Mouse (Mus musculus): ENCODE measurements around the gene Icosl. TPM values are rescaled to one million over a fixed set of nuclear protein-coding genes. Genes with fewer than 3 reads are reported as not detected.

The Icosl gene
- total and polyA plus RNA-seq, 3 experiments = 0.64 to 1.5 (median 1.3) TPM

DNA sequence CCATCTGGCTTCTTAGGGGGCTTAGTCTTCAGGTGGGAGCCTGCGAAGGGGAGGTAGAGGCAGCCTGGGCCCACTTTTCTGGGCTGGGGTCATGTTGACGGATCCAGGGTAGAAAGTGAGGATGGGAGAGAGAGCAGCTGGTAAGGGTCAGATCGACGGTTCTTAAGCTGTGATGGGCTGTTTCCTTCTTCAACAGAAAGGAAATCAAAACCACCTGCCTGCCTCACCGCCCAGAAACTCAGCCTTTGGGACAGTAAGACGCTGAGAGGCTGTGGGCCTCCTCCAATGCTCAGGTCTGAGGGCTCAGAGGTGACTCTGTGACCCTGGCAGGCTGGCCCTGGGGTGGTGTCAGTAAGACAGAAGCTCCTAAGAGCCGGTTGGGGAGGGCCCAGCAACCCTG lies 27.0 kb upstream of the Icosl start:
- Histone ChIP-seq H3K9ac (ENCODE audit: insufficient read depth, low read depth) (no peak overlapping the region), H3K27ac (ENCODE audit: insufficient read depth, low read depth) (no peak overlapping the region), H3K4me1 (ENCODE audit: control insufficient read depth in 1 of 2, insufficient read depth in 2 of 2) (peaks cover 14 to 46% of the 10 kb centered on the region in 2 experiments), H3K4me3 (replicated peaks in 1 of 3; ENCODE audit: low read depth in 2 of 3, low read length in 2 of 3, poor library complexity in 1 of 3) (no peak overlapping the region), H3K36me3 (replicated peaks in 1 of 2; ENCODE audit: control insufficient read depth in 1 of 2, insufficient read depth in 1 of 2, low read length in 1 of 2) (no peaks in the 10 kb centered on the region), H3K79me2 (replicated peaks; ENCODE audit: control insufficient read depth, extremely low read depth, insufficient read depth, poor library complexity, severe bottlenecking) (no peaks in the 10 kb centered on the region), H3K4me2 (ENCODE audit: insufficient read depth, low read depth, poor library complexity, severe bottlenecking) (no peak overlapping the region), H3K27me3 (replicated peaks) (peaks cover 33% of the 10 kb centered on the region), H3K9me3 (replicated peaks; ENCODE audit: low read length) (no peaks in the 10 kb centered on the region)
- dilution Hi-C loops (cut with MboI; ENCODE audit: extremely low pct_ligation_motif_present, extremely low pct_unique_long_range_greater_than_20kb, low sequenced_read_pairs) = no loop called here
- in situ Hi-C loops (cut with MboI; ENCODE audit: low pct_ligation_motif_present, low pct_unique_long_range_greater_than_20kb, low sequenced_read_pairs) = loop anchor here (25.0 kb wide), 1 partner anchor 345 kb away; no protein-coding TSS in a partner anchor
- no peak for TF ChIP-seq USF2 (conservative IDR thresholded peaks at IDR 0.05; ENCODE audit: low read depth, low read length)
- no peak for TF ChIP-seq SMC3 (IDR thresholded peaks at IDR 0.05; ENCODE audit: low read depth, low read length)
- TF ChIP-seq UBTF (IDR thresholded peaks at IDR 0.05; ENCODE audit: low read depth, low read length) = no peak
- no peak for TF ChIP-seq MAX (IDR thresholded peaks at IDR 0.05; ENCODE audit: low read length)
- TF ChIP-seq NRF1 (IDR thresholded peaks at IDR 0.05; ENCODE audit: low read depth, low read length) = no peak
- no peak for TF ChIP-seq MYC (IDR thresholded peaks at IDR 0.05; ENCODE audit: low read depth, low read length)
- no peak for TF ChIP-seq NELFE (IDR thresholded peaks at IDR 0.05; ENCODE audit: low read depth, low read length)
- no peak for TF ChIP-seq CHD1 (IDR thresholded peaks at IDR 0.05; ENCODE audit: low read depth, low read length)
- no peak for TF ChIP-seq CHD2 (IDR thresholded peaks at IDR 0.05; ENCODE audit: low read length)
- no peak for TF ChIP-seq ETS1 (conservative IDR thresholded peaks at IDR 0.05; ENCODE audit: low read depth, low read length)
- no peak for TF ChIP-seq RAD21 (IDR thresholded peaks at IDR 0.05; ENCODE audit: low read depth, low read length)
- TF ChIP-seq EP300 (IDR thresholded peaks at IDR 0.05; ENCODE audit: low read length) = no peak
- no peak for TF ChIP-seq MAZ (IDR thresholded peaks at IDR 0.05; ENCODE audit: low read depth, low read length)
- no peak for TF ChIP-seq USF1 (IDR thresholded peaks at IDR 0.05; ENCODE audit: low read depth, low read length)
- no peak for TF ChIP-seq JUND (conservative IDR thresholded peaks at IDR 0.05; ENCODE audit: low read depth, low read length)
- no peak for TF ChIP-seq POLR2AphosphoS2 (IDR thresholded peaks at IDR 0.05; ENCODE audit: low read depth, low read length)
- TF ChIP-seq IRF4 (IDR thresholded peaks at IDR 0.05; ENCODE audit: low read depth, low read length) = no peak
- no peak for TF ChIP-seq JUN (IDR thresholded peaks at IDR 0.05; ENCODE audit: insufficient read depth, low read depth, low read length)
- no peak for DNase-seq (ENCODE audit: extremely low read depth)

DNA sequence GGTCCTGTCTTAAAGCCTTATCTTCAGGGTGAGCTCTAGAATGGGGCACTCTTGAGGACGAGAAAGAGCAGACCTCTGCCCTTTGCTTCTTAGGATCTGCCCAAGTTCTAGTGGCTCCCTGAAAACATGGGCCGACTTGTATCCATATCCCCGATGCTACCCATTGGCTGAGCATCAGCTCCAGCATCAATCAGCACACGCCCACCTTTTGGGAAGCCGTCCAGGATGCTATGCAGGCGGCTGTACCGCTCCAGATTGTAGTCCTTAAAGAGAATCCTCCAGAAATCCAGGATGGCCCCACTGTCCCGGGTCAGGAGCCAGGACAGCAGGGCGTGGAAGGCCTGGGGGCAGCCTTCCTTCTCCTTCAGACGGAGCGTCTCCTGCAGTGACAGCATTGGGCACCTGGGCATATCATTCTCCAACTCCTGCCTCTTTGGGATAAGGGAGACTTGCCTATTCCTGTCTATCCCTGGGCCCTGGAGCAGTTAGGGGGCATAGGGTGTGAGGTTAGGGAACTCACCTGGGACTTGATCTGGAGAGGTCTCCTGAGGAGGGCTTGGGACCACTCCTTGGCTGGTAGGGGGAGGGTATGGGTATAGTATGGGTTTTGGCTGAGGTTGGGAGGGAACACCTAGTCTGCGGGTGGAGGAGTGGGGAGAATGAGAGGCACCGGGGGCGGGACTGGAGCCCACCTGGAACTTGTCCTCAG lies 26.3 kb upstream of the Icosl start:
- Histone ChIP-seq H3K4me1 (ENCODE audit: control insufficient read depth in 1 of 2, insufficient read depth in 2 of 2) (peaks cover 17 to 52% of the 10 kb centered on the region in 2 experiments), H3K27ac (ENCODE audit: insufficient read depth, low read depth) (no peak overlapping the region), H3K9ac (ENCODE audit: insufficient read depth, low read depth) (no peak overlapping the region), H3K36me3 (replicated peaks in 1 of 2; ENCODE audit: control insufficient read depth in 1 of 2, insufficient read depth in 1 of 2, low read length in 1 of 2) (no peaks in the 10 kb centered on the region), H3K9me3 (replicated peaks; ENCODE audit: low read length) (no peaks in the 10 kb centered on the region), H3K27me3 (replicated peaks) (peaks cover 26% of the 10 kb centered on the region), H3K79me2 (replicated peaks; ENCODE audit: control insufficient read depth, extremely low read depth, insufficient read depth, poor library complexity, severe bottlenecking) (no peaks in the 10 kb centered on the region), H3K4me2 (ENCODE audit: insufficient read depth, low read depth, poor library complexity, severe bottlenecking) (no peak overlapping the region), H3K4me3 (replicated peaks in 1 of 3; ENCODE audit: low read depth in 2 of 3, low read length in 2 of 3, poor library complexity in 1 of 3) (no peak overlapping the region)
- in situ Hi-C loops (cut with MboI; ENCODE audit: low pct_ligation_motif_present, low pct_unique_long_range_greater_than_20kb, low sequenced_read_pairs) (loop anchor here (25.0 kb wide), 1 partner anchor 344 kb away; no protein-coding TSS in a partner anchor), dilution Hi-C loops (cut with MboI; ENCODE audit: extremely low pct_ligation_motif_present, extremely low pct_unique_long_range_greater_than_20kb, low sequenced_read_pairs) (no loop called here)
- DNase-seq (ENCODE audit: extremely low read depth) = no peak
- TF ChIP-seq TCF12 (IDR thresholded peaks at IDR 0.05; ENCODE audit: low read depth, low read length) = no peak
- no peak for TF ChIP-seq UBTF (IDR thresholded peaks at IDR 0.05; ENCODE audit: low read depth, low read length)
- TF ChIP-seq SMC3 (IDR thresholded peaks at IDR 0.05; ENCODE audit: low read depth, low read length) = no peak
- no peak for TF ChIP-seq ELF1 (IDR thresholded peaks at IDR 0.05; ENCODE audit: low read depth, low read length)
- TF ChIP-seq PAX5 (IDR thresholded peaks at IDR 0.05; ENCODE audit: low read length) = no peak
- TF ChIP-seq NRF1 (IDR thresholded peaks at IDR 0.05; ENCODE audit: low read depth, low read length) = no peak
- no peak for TF ChIP-seq USF2 (conservative IDR thresholded peaks at IDR 0.05; ENCODE audit: low read depth, low read length)
- TF ChIP-seq ZKSCAN1 (IDR thresholded peaks at IDR 0.05; ENCODE audit: borderline replicate concordance, low read depth, low read length) = no peak
- TF ChIP-seq HCFC1 (IDR thresholded peaks at IDR 0.05; ENCODE audit: low read depth, low read length) = no peak
- no peak for TF ChIP-seq SIN3A (IDR thresholded peaks at IDR 0.05; ENCODE audit: low read length)

All from CH12.LX (cell line).